Mouse (Mus musculus) hindbrain, embryonic 11.5 days (tissue): ENCODE measurements around the gene Mthfd2l. TPM values are rescaled to one million over a fixed set of nuclear protein-coding genes. Genes with fewer than 3 reads are reported as not detected.

ENCODE experiments used
- ATAC-seq: fragments of 200-750 bp; cut with Nextera tagmentation; 2 replicates; pipeline ENCODE4 v1.8.0; 2017; ENCODE audit warnings: mild to moderate bottlenecking, moderate TSS enrichment, moderate library complexity; ENCODE audit not compliant: low FRiP score
- DNase-seq: peaks from one replicate; pipeline ENCODE4 v3.0.0-alpha.2; 2015; ENCODE audit warnings: low spot score
- H3K27ac ChIP-seq: fragments of 300-500 bp; sonication (generic); 2 replicates; pipeline ENCODE4 v1.5.1; 2014; ENCODE audit warnings: mild to moderate bottlenecking, low read depth, low read length
- H3K27me3 ChIP-seq: fragments of 300-500 bp; sonication (generic); 2 replicates; pipeline ENCODE4 v1.6.1; 2014; ENCODE audit warnings: mild to moderate bottlenecking, low read length, moderate library complexity, mixed read lengths; ENCODE audit not compliant: control insufficient read depth, insufficient read depth
- H3K36me3 ChIP-seq: fragments of 300-500 bp; sonication (generic); 2 replicates; pipeline ENCODE4 v1.6.1; 2014; ENCODE audit warnings: mild to moderate bottlenecking, low read length, moderate library complexity, mixed read lengths; ENCODE audit not compliant: control insufficient read depth, insufficient read depth
- H3K4me1 ChIP-seq: fragments of 300-500 bp; sonication (generic); replicated peaks from 2 replicates; pipeline ENCODE4 v1.6.1; 2014; ENCODE audit warnings: low read length, mixed read lengths; ENCODE audit not compliant: control insufficient read depth, insufficient read depth
- H3K4me2 ChIP-seq: fragments of 300-500 bp; sonication (generic); replicated peaks from 2 replicates; pipeline ENCODE4 v1.6.1; 2014; ENCODE audit warnings: mild to moderate bottlenecking, low read depth, low read length
- H3K4me3 ChIP-seq: fragments of 300-500 bp; sonication (generic); 2 replicates; pipeline ENCODE4 v1.5.1; 2014; ENCODE audit warnings: low read depth, low read length
- H3K9ac ChIP-seq: fragments of 300-500 bp; sonication (generic); 2 replicates; pipeline ENCODE4 v1.6.1; 2014; ENCODE audit warnings: low read depth, low read length
- H3K9me3 ChIP-seq: fragments of 300-500 bp; sonication (generic); 2 replicates; pipeline ENCODE4 v1.6.1; 2016; ENCODE audit warnings: low read length; ENCODE audit not compliant: control insufficient read depth
- WGBS: fragments of 180-500 bp; shearing (Covaris S2); extraction: QIAGEN DNeasy Blood & Tissue Kit; methylation state at CpG from one replicate; pipeline ENCODE4 v1.1.7; 2014; 5-methylcytosine and 5-hydroxymethylcytosine counted together
- polyA plus RNA-seq: library from polyadenylated mRNA; unstranded; fragments of >200 nt; fragmentation: Nextera tagmentation; extraction: Ambion mirVana; gene quantifications from 2 replicates; pipeline ENCODE4 v1.2.1, GENCODE M21; 2014

The Mthfd2l gene
- polyA plus RNA-seq, 1 experiment from 2014 or later: 94.7 TPM

- H3K4me3 ChIP-seq: no peak overlapping the region
- no peaks in the 10 kb centered on the region for H3K9me3 ChIP-seq
- H3K4me2 ChIP-seq: no peak overlapping the region
- H3K4me1 ChIP-seq: no peaks in the 10 kb centered on the region
- no peak overlapping the region for H3K27ac ChIP-seq
- no peak for ATAC-seq
- H3K36me3 ChIP-seq: no peaks in the 10 kb centered on the region
- H3K9ac ChIP-seq: no peak overlapping the region
- no peaks in the 10 kb centered on the region for H3K27me3 ChIP-seq
- 90% methylated on average over 8 of the region's 8 CpGs for WGBS
- no peak for DNase-seq
These were observed 92.2 kb downstream of the Mthfd2l start for GRCm38 (mm10) chr5:91023114-91023513.

- H3K27me3 ChIP-seq: no peaks in the 10 kb centered on the region
- ATAC-seq (no peak), DNase-seq (no peak)
- no peak within 1 kb of the TSS for H3K9ac ChIP-seq
- no peak within 1 kb of the TSS for H3K4me3 ChIP-seq
- H3K36me3 ChIP-seq: no peaks in the 10 kb centered on the region
- H3K4me2 ChIP-seq: no peak within 1 kb of the TSS
- 88% methylated on average over 6 of the region's 6 CpGs for WGBS
- H3K27ac ChIP-seq: no peak within 1 kb of the TSS
- no peaks in the 10 kb centered on the region for H3K4me1 ChIP-seq
- no peaks in the 10 kb centered on the region for H3K9me3 ChIP-seq
These were observed 96.2 kb downstream of the Mthfd2l start, which contains the start of gene Epgn for GRCm38 (mm10) chr5:91027164-91027563. TSS of gene Epgn (plus strand) at chr5:91027464.

DNA sequence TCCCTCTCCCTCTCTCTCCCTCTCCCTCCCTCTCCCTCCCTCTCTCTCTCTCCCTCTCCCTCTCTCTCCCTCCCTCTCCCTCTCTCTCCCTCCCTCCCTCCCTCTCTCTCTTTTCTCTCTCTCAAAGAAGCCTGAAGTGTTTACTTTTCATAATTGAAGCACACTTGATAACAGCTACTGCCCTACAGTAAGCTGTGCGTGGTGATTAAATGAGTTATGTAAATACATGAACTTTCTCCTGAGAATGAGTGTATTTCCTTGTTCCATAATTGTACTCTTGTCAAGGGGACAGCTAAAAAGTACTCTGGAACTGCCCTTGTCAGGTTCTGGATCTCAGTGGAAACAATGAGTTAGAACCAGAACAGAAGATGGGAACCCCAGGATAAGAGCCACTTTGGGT is 96.9 kb downstream of the Mthfd2l start:
- Histone ChIP-seq H3K9me3 (no peaks in the 10 kb centered on the region), H3K4me3 (no peak overlapping the region), H3K27me3 (no peaks in the 10 kb centered on the region), H3K9ac (no peak overlapping the region), H3K27ac (no peak overlapping the region), H3K4me1 (no peaks in the 10 kb centered on the region), H3K36me3 (no peaks in the 10 kb centered on the region), H3K4me2 (no peak overlapping the region)
- WGBS: 68% methylated on average over 1 of the region's 1 CpGs
- no peak for ATAC-seq
- DNase-seq: no peak

GRCm38 (mm10) chr5:91030629-91031028 is 99.7 kb downstream of the Mthfd2l start:
- Histone ChIP-seq H3K9me3 (no peaks in the 10 kb centered on the region), H3K27me3 (no peaks in the 10 kb centered on the region), H3K4me2 (no peak overlapping the region), H3K4me3 (no peak overlapping the region), H3K36me3 (no peaks in the 10 kb centered on the region), H3K4me1 (no peaks in the 10 kb centered on the region), H3K27ac (no peak overlapping the region), H3K9ac (no peak overlapping the region)
- DNase-seq (no peak), ATAC-seq (no peak)
- WGBS: 95% methylated on average over 2 of the region's 2 CpGs

GRCm38 (mm10) chr5:91035341-91035740 is 104.4 kb downstream of the Mthfd2l start:
- no peak overlapping the region for H3K9ac ChIP-seq
- ATAC-seq: no peak
- H3K4me2 ChIP-seq: no peak overlapping the region
- whole genome bisulfite sequencing: 90% methylated on average over 2 of the region's 2 CpGs
- no peaks in the 10 kb centered on the region for H3K27me3 ChIP-seq
- no peaks in the 10 kb centered on the region for H3K36me3 ChIP-seq
- H3K9me3 ChIP-seq: no peaks in the 10 kb centered on the region
- H3K4me3 ChIP-seq: no peak overlapping the region
- no peaks in the 10 kb centered on the region for H3K4me1 ChIP-seq
- H3K27ac ChIP-seq: no peak overlapping the region
- DNase-seq: no peak

DNA sequence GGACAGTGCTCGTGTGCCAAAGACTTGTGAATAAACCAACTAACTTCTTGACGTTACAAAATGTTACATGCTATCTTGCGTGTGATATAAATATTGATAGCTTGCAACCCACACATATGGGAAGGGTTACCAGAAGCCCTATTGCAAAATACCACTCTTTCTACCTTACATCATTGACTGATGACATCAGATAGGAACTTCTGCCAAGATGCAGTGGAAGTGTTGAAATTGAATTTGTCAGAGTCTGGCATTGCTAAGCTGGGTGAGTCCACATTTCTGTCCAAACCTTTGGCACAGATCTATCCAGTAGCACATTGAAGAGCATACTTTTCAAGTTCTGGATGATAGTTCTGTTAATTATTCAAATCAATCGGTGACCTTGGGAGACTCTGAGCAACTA is 105.7 kb downstream of the Mthfd2l start:
- ATAC-seq: no peak
- WGBS: 94% methylated on average over 4 of the region's 4 CpGs

DNA sequence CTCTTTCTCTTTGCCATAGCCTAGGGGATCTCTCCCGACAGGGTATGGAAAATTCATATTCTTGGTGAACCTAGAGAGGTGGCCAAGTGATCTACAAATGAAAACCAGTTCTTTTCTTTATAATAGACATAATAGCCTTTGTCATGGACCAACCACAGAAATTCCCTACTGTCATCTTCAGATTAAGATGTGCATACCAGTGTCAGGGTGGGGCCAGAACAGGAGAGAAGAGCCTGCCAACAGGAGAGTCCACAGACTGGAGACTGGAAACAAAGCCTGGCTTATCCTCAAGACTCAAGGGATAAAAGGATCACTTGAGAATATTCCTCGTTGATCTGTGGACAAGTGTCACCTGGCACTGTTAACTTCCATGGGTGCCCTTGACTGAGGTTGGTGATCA is 106.8 kb downstream of the Mthfd2l start:
- Histone ChIP-seq H3K27me3 (no peaks in the 10 kb centered on the region), H3K4me3 (no peak overlapping the region), H3K4me2 (no peak overlapping the region), H3K27ac (no peak overlapping the region), H3K9me3 (no peaks in the 10 kb centered on the region), H3K4me1 (no peaks in the 10 kb centered on the region), H3K36me3 (no peaks in the 10 kb centered on the region), H3K9ac (no peak overlapping the region)
- 78% methylated on average over 2 of the region's 2 CpGs for WGBS
- no peak for DNase-seq
- ATAC-seq: no peak

More for the DNA sequence above, 105.7 kb downstream of the Mthfd2l start:
- Histone ChIP-seq H3K27me3 (no peaks in the 10 kb centered on the region), H3K4me2 (no peak overlapping the region), H3K27ac (no peak overlapping the region), H3K4me1 (no peaks in the 10 kb centered on the region), H3K9ac (no peak overlapping the region), H3K36me3 (no peaks in the 10 kb centered on the region), H3K9me3 (no peaks in the 10 kb centered on the region), H3K4me3 (no peak overlapping the region)
- DNase-seq: no peak

GRCm38 (mm10) chr5:91038547-91038946 is 107.6 kb downstream of the Mthfd2l start:
- Histone ChIP-seq H3K9me3 (no peaks in the 10 kb centered on the region), H3K4me1 (no peaks in the 10 kb centered on the region), H3K27ac (no peak overlapping the region), H3K4me3 (no peak overlapping the region), H3K27me3 (no peaks in the 10 kb centered on the region), H3K9ac (no peak overlapping the region), H3K36me3 (no peaks in the 10 kb centered on the region), H3K4me2 (no peak overlapping the region)
- ATAC-seq (no peak), DNase-seq (no peak)
- 27% methylated on average over 2 of the region's 2 CpGs for WGBS

DNA sequence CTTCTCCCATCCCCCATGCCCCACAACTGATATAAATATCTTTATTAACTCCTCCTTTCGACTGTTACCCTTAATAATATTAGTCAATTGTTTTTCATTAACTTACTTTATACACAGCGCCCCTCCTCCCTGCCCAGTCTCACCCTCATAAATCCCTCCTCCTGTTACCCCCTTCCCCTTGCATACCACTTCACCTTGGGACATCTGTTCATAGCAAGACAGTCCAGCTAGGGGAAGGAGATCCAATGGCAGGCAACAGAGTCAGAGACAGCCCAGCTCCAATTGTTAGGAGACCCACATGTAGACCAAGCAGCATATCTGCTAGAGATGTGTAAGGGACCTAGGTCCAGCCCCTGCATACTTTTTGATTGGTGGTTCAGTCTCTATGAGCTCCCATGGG is 108.0 kb downstream of the Mthfd2l start:
- DNase-seq: no peak
- H3K4me3 ChIP-seq: no peak overlapping the region
- no peaks in the 10 kb centered on the region for H3K36me3 ChIP-seq
- 84% methylated on average over 2 of the region's 2 CpGs for whole genome bisulfite sequencing
- no peak overlapping the region for H3K4me2 ChIP-seq
- no peaks in the 10 kb centered on the region for H3K27me3 ChIP-seq
- H3K9me3 ChIP-seq: no peaks in the 10 kb centered on the region
- no peak overlapping the region for H3K27ac ChIP-seq
- H3K9ac ChIP-seq: no peak overlapping the region
- no peak for ATAC-seq
- no peaks in the 10 kb centered on the region for H3K4me1 ChIP-seq
